Mouse (Mus musculus) layer of hippocampus, adult 18-20 months (tissue): ENCODE results near the gene Cacnb3. TPM values are rescaled to one million over a fixed set of nuclear protein-coding genes. Genes with fewer than 3 reads are reported as not detected.

ENCODE experiments used
- DNase-seq, 2 experiments: peaks; one replicate each; pipeline ENCODE4 v3.0.0; 2022; ENCODE audit warnings: low spot score in 2 of 2
- total RNA-seq, 2 experiments: library from RNA; stranded (reverse); gene quantifications; 2 replicates each; pipeline ENCODE4 v1.2.3; 2021

Cacnb3 gene
- total RNA-seq, 2 experiments from 2014 or later = 217 to 222 TPM

GRCm38 (mm10) chr15:98635291-98635841, 4.7 kb downstream of the Cacnb3 start:
- no peak for DNase-seq

GRCm38 (mm10) chr15:98636517-98636916, 5.9 kb downstream of the Cacnb3 start:
- DNase-seq = peak in 1 of 2 experiments; percentile 63

- DNase-seq = no peak
Measured at GRCm38 (mm10) chr15:98637155-98637554, 6.5 kb downstream of the Cacnb3 start.

GRCm38 (mm10) chr15:98640157-98640556, 9.5 kb downstream of the Cacnb3 start:
- DNase-seq = no peak

- no peak for DNase-seq
Measured at GRCm38 (mm10) chr15:98644406-98644805, 13.8 kb downstream of the Cacnb3 start.

- no peak for DNase-seq
Measured at GRCm38 (mm10) chr15:98645057-98646026, 14.7 kb downstream of the Cacnb3 start.

GRCm38 (mm10) chr15:98646737-98647136, 16.1 kb downstream of the Cacnb3 start:
- DNase-seq = no peak

- DNase-seq = peak in 1 of 2 experiments; percentile 36
Measured at GRCm38 (mm10) chr15:98647308-98647707, 16.7 kb downstream of the Cacnb3 start.

- peak in 1 of 2 experiments; percentile 76 for DNase-seq
Measured at GRCm38 (mm10) chr15:98648071-98648470, 17.4 kb downstream of the Cacnb3 start.

GRCm38 (mm10) chr15:98651431-98651830, 20.8 kb downstream of the Cacnb3 start:
- no peak for DNase-seq

- DNase-seq = no peak
Measured at GRCm38 (mm10) chr15:98652174-98652573, 21.5 kb downstream of the Cacnb3 start.

GRCm38 (mm10) chr15:98656982-98657751, 26.5 kb downstream of the Cacnb3 start:
- DNase-seq = no peak

- DNase-seq = no peak
Measured at GRCm38 (mm10) chr15:98662198-98662566, 31.5 kb downstream of the Cacnb3 start.

- peak; percentile 96 to 98 for DNase-seq
Measured at GRCm38 (mm10) chr15:98662567-98663545, 32.2 kb downstream of the Cacnb3 start, which contains the start of gene Ddx23. Gene Ddx23 (minus strand): TSS chr15:98662894.

- no peak for DNase-seq
Measured at GRCm38 (mm10) chr15:98664042-98664907, 33.6 kb downstream of the Cacnb3 start.

GRCm38 (mm10) chr15:98672592-98672991, 42.0 kb downstream of the Cacnb3 start:
- no peak for DNase-seq

- no peak for DNase-seq
Measured at GRCm38 (mm10) chr15:98673732-98674131, 43.1 kb downstream of the Cacnb3 start.

- no peak for DNase-seq
Measured at GRCm38 (mm10) chr15:98674284-98674993, 43.8 kb downstream of the Cacnb3 start.
